Mouse (Mus musculus) megakaryocyte, embryonic 14.5 days (primary cell): ENCODE results near the gene Sun1. TPM values are rescaled to one million over a fixed set of nuclear protein-coding genes. Genes with fewer than 3 reads are reported as not detected.

Source experiments
- H3K27me3 ChIP-seq: replicated peaks from 2 replicates; pipeline ENCODE3; 2012; ENCODE audit warnings: inconsistent platforms
- H3K36me3 ChIP-seq: replicated peaks from 2 replicates; pipeline ENCODE3; 2012; ENCODE audit warnings: low read length, inconsistent platforms, mixed read lengths
- H3K4me1 ChIP-seq: 2 replicates; pipeline ENCODE4 v1.6.1; 2012; ENCODE audit warnings: inconsistent platforms
- H3K4me3 ChIP-seq: replicated peaks from 2 replicates; pipeline ENCODE3; 2012; ENCODE audit warnings: moderate library complexity, mild to moderate bottlenecking, inconsistent platforms
- H3K9me3 ChIP-seq: 2 replicates; pipeline ENCODE4 v1.6.1; 2012; ENCODE audit warnings: inconsistent platforms
- FLI1 ChIP-seq: IDR thresholded peaks from 2 replicates; pipeline ENCODE4 v1.6.1; 2012; ENCODE audit warnings: low read length, inconsistent platforms, mixed read lengths
- GATA1 ChIP-seq: IDR thresholded peaks from 3 replicates; pipeline ENCODE4 v1.6.1; 2012; ENCODE audit warnings: mixed read lengths, low read length, inconsistent platforms, borderline replicate concordance
- polyA plus RNA-seq: library from polyadenylated mRNA; stranded (reverse); fragments of >175 nt; gene quantifications from 2 replicates; pipeline ENCODE4 v1.2.3, GENCODE M21; 2012; ENCODE audit warnings: low replicate concordance; ENCODE audit not compliant: insufficient read depth

The Sun1 gene
- 1.5 and 3.4 TPM in 2 replicates for polyA plus RNA-seq

- Histone ChIP-seq H3K9me3 (no peaks in the 10 kb centered on the region), H3K27me3 (no peaks in the 10 kb centered on the region), H3K4me1 (peaks cover 81% of the 10 kb centered on the region), H3K36me3 (peaks cover 9% of the 10 kb centered on the region), H3K4me3 (peak within 1 kb of the TSS; percentile 99)
- TF ChIP-seq FLI1 (no peak), GATA1 (no peak)
Observed at GRCm38 (mm10) chr5:139199995-139200769, at the start of gene Sun1. Gene Sun1, plus strand, starts transcription at chr5:139200637.

- Histone ChIP-seq H3K4me1 (peaks cover 87% of the 10 kb centered on the region), H3K9me3 (no peaks in the 10 kb centered on the region), H3K27me3 (no peaks in the 10 kb centered on the region), H3K4me3 (no peak overlapping the region), H3K36me3 (peaks cover 90% of the 10 kb centered on the region)
- TF ChIP-seq FLI1 (no peak), GATA1 (no peak)
Observed at GRCm38 (mm10) chr5:139160899-139161298, 39.5 kb upstream of the Sun1 start.

DNA sequence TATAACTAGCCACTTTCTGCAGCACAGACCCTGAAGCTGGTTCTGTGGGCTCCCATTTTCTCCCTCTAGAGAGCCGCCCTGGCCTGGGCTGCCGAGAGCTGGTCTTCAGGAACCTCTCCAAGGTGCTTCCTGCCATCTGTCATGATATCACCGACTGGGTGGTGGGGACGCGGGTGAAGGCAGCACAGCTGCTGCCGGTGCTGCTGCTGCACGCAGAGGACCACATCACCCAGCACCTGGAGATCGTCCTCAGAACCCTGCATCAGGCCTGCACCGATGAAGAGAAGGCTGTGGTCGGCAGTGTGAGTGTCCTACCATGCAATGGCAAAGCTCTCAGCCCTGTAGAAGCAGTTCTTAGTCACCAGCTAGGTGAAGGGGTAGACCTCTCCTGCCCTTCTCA, 38.8 kb upstream of the Sun1 start:
- TF ChIP-seq FLI1 (no peak; the same call in 1 of the 2 replicates), GATA1 (no peak)
- Histone ChIP-seq H3K9me3 (no peaks in the 10 kb centered on the region), H3K4me3 (peak overlapping the region; percentile 87), H3K4me1 (peaks cover 95% of the 10 kb centered on the region), H3K27me3 (no peaks in the 10 kb centered on the region), H3K36me3 (peaks cover 90% of the 10 kb centered on the region)

DNA sequence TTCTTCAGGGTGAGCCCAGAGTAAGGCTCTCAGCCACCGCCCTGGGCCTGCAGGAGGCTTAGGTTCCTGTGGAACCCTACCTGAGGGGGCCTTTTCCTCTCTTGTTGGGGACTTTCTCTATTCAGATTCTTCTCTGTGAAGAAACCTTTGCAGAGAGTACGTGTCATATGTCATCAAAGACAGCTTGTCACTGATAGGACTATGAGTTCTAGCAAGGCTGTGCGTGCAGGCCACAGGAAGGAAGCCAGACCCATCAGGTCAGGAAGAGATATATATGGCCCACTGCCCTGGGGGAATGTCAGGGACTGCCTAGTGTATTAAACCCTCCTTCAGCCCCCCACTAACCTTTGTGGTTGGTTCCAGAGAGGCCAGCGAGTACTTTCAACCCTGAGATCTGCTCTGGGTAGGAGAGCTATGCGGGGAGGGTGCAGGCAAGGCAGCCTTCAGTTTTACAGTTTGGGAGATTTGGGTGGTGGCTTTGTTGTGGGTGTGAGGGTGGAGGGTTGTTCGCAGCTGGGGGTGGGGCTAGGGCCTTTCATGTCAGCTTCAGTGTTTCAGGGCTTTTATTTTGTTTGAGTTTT, 33.6 kb upstream of the Sun1 start:
- H3K36me3 ChIP-seq, result peaks cover 87% of the 10 kb centered on the region
- peaks cover 94% of the 10 kb centered on the region for H3K4me1 ChIP-seq
- no peak for TF ChIP-seq FLI1
- no peaks in the 10 kb centered on the region for H3K27me3 ChIP-seq
- H3K4me3 ChIP-seq, result peak overlapping the region; percentile 64
- H3K9me3 ChIP-seq, result no peaks in the 10 kb centered on the region

DNA sequence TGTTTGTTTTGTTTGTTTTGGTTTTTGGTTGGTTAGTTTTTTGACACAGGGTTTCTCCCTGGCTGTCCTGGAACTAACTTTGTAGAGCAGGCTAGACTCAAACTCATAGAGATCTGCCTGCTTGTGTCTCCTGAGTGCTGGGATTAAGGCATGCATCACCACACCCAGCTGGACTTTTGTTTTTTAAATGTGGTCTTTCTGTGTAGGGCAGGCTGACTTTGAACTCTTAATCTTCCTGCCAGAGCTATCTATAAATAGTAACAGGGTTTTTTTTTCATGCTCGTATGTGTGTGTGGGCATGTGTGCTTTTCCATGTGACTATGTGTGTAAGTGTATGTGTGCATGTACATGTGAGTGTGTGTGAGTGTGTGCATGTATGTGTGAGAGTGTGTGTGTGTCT, 32.9 kb upstream of the Sun1 start:
- Histone ChIP-seq H3K9me3 (no peaks in the 10 kb centered on the region), H3K4me1 (peaks cover 94% of the 10 kb centered on the region), H3K4me3 (peak overlapping the region; percentile 81), H3K36me3 (peaks cover 88% of the 10 kb centered on the region), H3K27me3 (no peaks in the 10 kb centered on the region)
- TF ChIP-seq FLI1, result no peak
- no peak for TF ChIP-seq GATA1

- peaks cover 90% of the 10 kb centered on the region for H3K4me1 ChIP-seq
- H3K9me3 ChIP-seq, result no peaks in the 10 kb centered on the region
- H3K27me3 ChIP-seq, result no peaks in the 10 kb centered on the region
- peaks cover 79% of the 10 kb centered on the region for H3K36me3 ChIP-seq
- no peak overlapping the region for H3K4me3 ChIP-seq
- TF ChIP-seq GATA1 (no peak), FLI1 (no peak)
Observed at GRCm38 (mm10) chr5:139171929-139172328, 28.5 kb upstream of the Sun1 start.

- no peaks in the 10 kb centered on the region for H3K27me3 ChIP-seq
- peaks cover 89% of the 10 kb centered on the region for H3K36me3 ChIP-seq
- no peaks in the 10 kb centered on the region for H3K9me3 ChIP-seq
- TF ChIP-seq FLI1 (no peak), GATA1 (no peak)
- peaks cover 79% of the 10 kb centered on the region for H3K4me1 ChIP-seq
- H3K4me3 ChIP-seq, result peak overlapping the region; percentile 30
Observed at GRCm38 (mm10) chr5:139174141-139174540, 26.3 kb upstream of the Sun1 start.

- Histone ChIP-seq H3K27me3 (no peaks in the 10 kb centered on the region), H3K9me3 (no peaks in the 10 kb centered on the region), H3K4me3 (peak overlapping the region; percentile 7), H3K36me3 (peaks cover 91% of the 10 kb centered on the region), H3K4me1 (peaks cover 80% of the 10 kb centered on the region)
- no peak for TF ChIP-seq GATA1
- no peak for TF ChIP-seq FLI1
Observed at GRCm38 (mm10) chr5:139174556-139175547, 25.6 kb upstream of the Sun1 start.

DNA sequence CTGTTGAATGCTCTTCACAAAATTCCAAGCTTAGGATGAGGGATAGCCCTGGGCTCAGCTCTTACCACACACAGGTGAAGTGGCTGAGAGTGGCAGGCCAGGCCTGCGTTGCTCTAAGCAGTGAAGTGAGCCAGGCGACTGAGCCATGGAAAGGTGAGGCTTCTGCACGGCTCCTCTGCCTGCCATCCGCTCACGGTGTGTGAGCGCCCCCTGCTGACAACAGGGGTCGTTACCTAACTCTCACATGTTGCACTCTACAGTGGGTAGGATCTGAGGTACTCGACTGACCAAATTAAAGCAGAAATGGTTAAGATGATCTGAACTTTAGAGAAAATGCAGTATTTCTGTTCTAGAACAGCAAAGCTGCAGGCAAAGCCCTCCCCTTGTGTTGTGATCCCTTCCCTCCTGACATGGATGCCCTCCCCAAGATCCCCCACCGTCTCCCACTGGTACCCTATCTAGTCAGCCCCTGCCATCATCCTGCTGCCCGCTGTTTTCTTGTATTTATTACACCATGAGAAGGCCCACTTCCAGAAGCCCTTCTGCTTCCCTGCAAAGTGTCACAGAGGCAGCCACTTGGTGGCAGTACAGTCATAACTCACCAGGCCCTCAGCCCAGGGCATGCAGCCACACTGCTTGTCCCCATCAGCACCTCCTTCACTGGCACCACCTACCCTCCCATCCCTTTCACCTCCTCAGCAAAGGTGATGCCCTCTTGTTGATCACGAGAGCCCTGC, 21.4 kb upstream of the Sun1 start:
- no peak overlapping the region for H3K4me3 ChIP-seq

More for the DNA sequence above, 21.4 kb upstream of the Sun1 start:
- H3K27me3 ChIP-seq, result no peaks in the 10 kb centered on the region
- no peaks in the 10 kb centered on the region for H3K9me3 ChIP-seq
- H3K4me1 ChIP-seq, result peaks cover 42% of the 10 kb centered on the region
- peaks cover 95% of the 10 kb centered on the region for H3K36me3 ChIP-seq
- no peak for TF ChIP-seq GATA1
- no peak for TF ChIP-seq FLI1
